Mouse (Mus musculus): ENCODE measurements around the gene Nod1.
"Not testable (repeated sequence)": the region's sequence is repeated elsewhere in the genome, so short reads cannot be mapped to it uniquely, and the experiment has no call there.

Gene Nod1

GRCm38 (mm10) chr6:54983526-54984050, 11.2 kb upstream of the Nod1 start:
- DNase-seq (ENCODE audit: low read depth, low spot score) = no peak

- DNase-seq (ENCODE audit: low read depth, low spot score) = no peak
Observed at GRCm38 (mm10) chr6:54979426-54979825, 7.0 kb upstream of the Nod1 start.

GRCm38 (mm10) chr6:54975616-54976015, 3.2 kb upstream of the Nod1 start:
- no peak for DNase-seq (ENCODE audit: low read depth, low spot score)

GRCm38 (mm10) chr6:54974501-54974900, 2.1 kb upstream of the Nod1 start:
- no peak for DNase-seq (ENCODE audit: low read depth, low spot score)

GRCm38 (mm10) chr6:54972929-54973211, 458 bp upstream of the Nod1 start:
- DNase-seq (ENCODE audit: low read depth, low spot score) = peak; percentile 49

- no peak for DNase-seq (ENCODE audit: low read depth, low spot score)
Observed at GRCm38 (mm10) chr6:54971731-54972110, 691 bp downstream of the Nod1 start.

- DNase-seq (ENCODE audit: low read depth, low spot score) = peak; percentile 54
Observed at GRCm38 (mm10) chr6:54970506-54970905, 1.9 kb downstream of the Nod1 start.

- DNase-seq (ENCODE audit: low read depth, low spot score) = no peak
Observed at GRCm38 (mm10) chr6:54969801-54970200, 2.6 kb downstream of the Nod1 start.

- DNase-seq (ENCODE audit: low read depth, low spot score) = no peak
Observed at GRCm38 (mm10) chr6:54967591-54967990, 4.8 kb downstream of the Nod1 start.

- no peak for DNase-seq (ENCODE audit: low read depth, low spot score)
Observed at GRCm38 (mm10) chr6:54965234-54965633, 7.2 kb downstream of the Nod1 start.

- DNase-seq (ENCODE audit: low read depth, low spot score) = no peak
Observed at GRCm38 (mm10) chr6:54964755-54965154, 7.7 kb downstream of the Nod1 start.

GRCm38 (mm10) chr6:54963599-54963998, 8.8 kb downstream of the Nod1 start:
- no peak for DNase-seq (ENCODE audit: low read depth, low spot score)

- peak; percentile 60 for DNase-seq (ENCODE audit: low read depth, low spot score)
Observed at GRCm38 (mm10) chr6:54957655-54958054, 14.8 kb downstream of the Nod1 start.

- DNase-seq (ENCODE audit: low read depth, low spot score) = no peak
Observed at GRCm38 (mm10) chr6:54956425-54956824, 16.0 kb downstream of the Nod1 start.

- DNase-seq (ENCODE audit: low read depth, low spot score) = no peak
Observed at GRCm38 (mm10) chr6:54955949-54956348, 16.5 kb downstream of the Nod1 start.

- peak; percentile 53 for DNase-seq (ENCODE audit: low read depth, low spot score)
Observed at GRCm38 (mm10) chr6:54954659-54955414, 17.6 kb downstream of the Nod1 start.

- DNase-seq (ENCODE audit: low read depth, low spot score) = not testable (repeated sequence)
Observed at GRCm38 (mm10) chr6:54953399-54953798, 19.0 kb downstream of the Nod1 start.

GRCm38 (mm10) chr6:54952542-54952941, 19.9 kb downstream of the Nod1 start:
- DNase-seq (ENCODE audit: low read depth, low spot score) = no peak

- no peak for DNase-seq (ENCODE audit: low read depth, low spot score)
Observed at GRCm38 (mm10) chr6:54948682-54949081, 23.7 kb downstream of the Nod1 start.

GRCm38 (mm10) chr6:54946241-54946953, 26.0 kb downstream of the Nod1 start:
- DNase-seq (ENCODE audit: low read depth, low spot score) = no peak

- no peak for DNase-seq (ENCODE audit: low read depth, low spot score)
Observed at GRCm38 (mm10) chr6:54944551-54944950, 27.9 kb downstream of the Nod1 start.

- DNase-seq (ENCODE audit: low read depth, low spot score) = no peak
Observed at GRCm38 (mm10) chr6:54943753-54944152, 28.7 kb downstream of the Nod1 start.

- DNase-seq (ENCODE audit: low read depth, low spot score) = no peak
Observed at GRCm38 (mm10) chr6:54943292-54943691, 29.1 kb downstream of the Nod1 start.

Data from skeletal muscle tissue, adult 2 months (tissue).